In the genomic region with DNA sequence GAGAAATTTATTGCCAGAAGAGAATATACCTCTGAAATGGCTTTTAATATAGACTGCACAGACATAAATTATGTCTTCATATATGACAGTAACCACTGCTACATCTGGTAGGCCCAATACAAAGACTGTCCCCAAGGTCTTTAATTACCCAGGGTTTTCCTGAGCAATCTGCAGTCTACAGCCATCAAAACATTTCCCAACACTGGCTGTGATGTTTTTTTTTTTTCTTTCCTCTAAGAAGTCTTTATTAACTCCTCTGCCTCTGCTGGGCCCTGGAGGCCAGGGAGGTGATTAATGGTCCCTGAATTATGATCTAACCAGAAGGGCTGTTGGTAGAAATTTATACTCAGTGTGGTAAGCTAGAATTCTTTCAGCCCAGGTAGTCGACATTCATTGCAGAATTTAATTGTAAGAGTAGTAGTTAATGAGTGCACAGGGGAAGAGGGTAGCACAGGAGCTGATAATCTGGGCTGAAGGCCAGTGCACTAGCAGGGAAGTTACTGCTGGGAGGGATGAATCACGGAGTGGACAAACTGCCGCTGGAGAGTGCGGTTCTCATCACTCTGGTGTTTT, we compare ENCODE assay signal across 27 mouse cellular contexts.
DNase-seq lines count a peak whose midpoint lies in the region; ATAC-seq lines count a peak whose summit lies in the region.
"Had no signal": no experiment of that assay in that cellular context is flagged by ENCODE, and none has a peak within 500 bp of the region (broad histone marks: within the 10 kb centered on the region; RNA-seq: fewer than 3 reads in every experiment).

No protein-coding gene starts in this region.

- ATAC-seq in kidney, embryonic 16.5 days (ENCODE audit: low FRiP score, low TSS enrichment): peak; percentile 31; the same call in 1 of the 2 replicates
- ATAC-seq in neural tube, embryonic 15.5 days (ENCODE audit: low FRiP score): peak; percentile 28; the same call in 1 of the 2 replicates
- ATAC-seq: forebrain, embryonic 16.5 days; lung, postnatal 0 days; midbrain, embryonic 16.5 days had no signal

- H3K4me2 ChIP-seq in kidney, embryonic 16.5 days (replicated peaks; ENCODE audit: low read depth, low read length): no peak overlapping the region
- no peak overlapping the region for H3K4me2 ChIP-seq in neural tube, embryonic 15.5 days
- H3K4me2 ChIP-seq: embryonic facial prominence, embryonic 13.5 days; heart, embryonic 13.5 days; hindbrain, embryonic 15.5 days; limb, embryonic 15.5 days; liver, embryonic 13.5 days; midbrain, embryonic 11.5 days had no signal

- WGBS in kidney, embryonic 16.5 days: 25% methylated on average over 4 of the region's 4 CpGs
- 30% methylated on average over 4 of the region's 4 CpGs for WGBS in neural tube, embryonic 15.5 days

- H3K36me3 ChIP-seq in kidney, embryonic 16.5 days (ENCODE audit: insufficient read depth, low read length): no peaks in the 10 kb centered on the region
- H3K36me3 ChIP-seq in neural tube, embryonic 15.5 days: no peaks in the 10 kb centered on the region
- H3K36me3 ChIP-seq: embryonic facial prominence, embryonic 13.5 days; G1E; heart, embryonic 13.5 days; hindbrain, embryonic 15.5 days; limb, embryonic 10.5 days; limb, embryonic 15.5 days; liver, embryonic 13.5 days had no signal

- DNase-seq in cerebellum, postnatal 25 days: peak; percentile 26 to 47
- no peak for DNase-seq in cerebellum, adult 11 months
- no peak for DNase-seq in kidney, adult 18-20 months
- DNase-seq in hindlimb bud, embryonic 11.5 days (ENCODE audit: extremely low spot score, low read depth, low spot score): peak; percentile 10
- no peak for DNase-seq in ovary, postnatal 10 days (ENCODE audit: low spot score)
- DNase-seq: adrenal gland, postnatal 25 days; gastrocnemius, postnatal 10 days; heart, postnatal 10 days; kidney, postnatal 10 days; layer of hippocampus, adult 9-11 months; liver, embryonic 13.5 days; lung, adult 18-20 months; thymus, adult 2 months; thymus, postnatal 36 days had no signal

- H3K27me3 ChIP-seq in kidney, embryonic 16.5 days (ENCODE audit: insufficient read depth, low read length): no peaks in the 10 kb centered on the region
- H3K27me3 ChIP-seq in neural tube, embryonic 15.5 days (replicated peaks): no peaks in the 10 kb centered on the region
- H3K27me3 ChIP-seq: embryonic facial prominence, embryonic 13.5 days; heart, embryonic 13.5 days; hindbrain, embryonic 15.5 days; limb, embryonic 15.5 days; liver, embryonic 13.5 days had no signal

- no peak overlapping the region for H3K9ac ChIP-seq in kidney, embryonic 16.5 days (replicated peaks; ENCODE audit: low read length)
- no peak overlapping the region for H3K9ac ChIP-seq in neural tube, embryonic 15.5 days (replicated peaks)
- H3K9ac ChIP-seq: embryonic facial prominence, embryonic 13.5 days; heart, embryonic 13.5 days; hindbrain, embryonic 15.5 days; limb, embryonic 15.5 days; liver, embryonic 13.5 days had no signal

- no peaks in the 10 kb centered on the region for H3K9me3 ChIP-seq in kidney, embryonic 16.5 days (ENCODE audit: low read length)
- H3K9me3 ChIP-seq in neural tube, embryonic 15.5 days (replicated peaks): no peaks in the 10 kb centered on the region
- H3K9me3 ChIP-seq: embryonic facial prominence, embryonic 13.5 days; G1E; heart, embryonic 13.5 days; hindbrain, embryonic 15.5 days; limb, embryonic 10.5 days; limb, embryonic 15.5 days; liver, embryonic 13.5 days had no signal

- no peak overlapping the region for H3K27ac ChIP-seq in kidney, embryonic 16.5 days (ENCODE audit: low read length)
- H3K27ac ChIP-seq in neural tube, embryonic 15.5 days (replicated peaks): no peak overlapping the region
- H3K27ac ChIP-seq: embryonic facial prominence, embryonic 13.5 days; heart, embryonic 13.5 days; hindbrain, embryonic 15.5 days; limb, embryonic 10.5 days; limb, embryonic 15.5 days; liver, embryonic 13.5 days had no signal

- H3K4me1 ChIP-seq in kidney, embryonic 16.5 days (ENCODE audit: insufficient read depth, low read length): peaks cover 6% of the 10 kb centered on the region; the same call in 1 of the 2 replicates
- peaks cover 5% of the 10 kb centered on the region; the same call in 1 of the 2 replicates for H3K4me1 ChIP-seq in neural tube, embryonic 15.5 days
- H3K4me1 ChIP-seq: embryonic facial prominence, embryonic 13.5 days; heart, embryonic 13.5 days; hindbrain, embryonic 15.5 days; limb, embryonic 15.5 days; liver, embryonic 13.5 days had no signal

- no peak overlapping the region for H3K4me3 ChIP-seq in kidney, embryonic 16.5 days (ENCODE audit: low read length)
- H3K4me3 ChIP-seq in neural tube, embryonic 15.5 days (replicated peaks): no peak overlapping the region
- H3K4me3 ChIP-seq: embryonic facial prominence, embryonic 13.5 days; erythroblast, embryonic 14.5 days; heart, embryonic 13.5 days; hindbrain, embryonic 15.5 days; limb, embryonic 10.5 days; limb, embryonic 15.5 days; liver, embryonic 13.5 days had no signal

Comparison
In these comparisons a context has a peak if more than half of its experiments do, and no peak if none do; other contexts are left out.
1. DNase-seq: peak in cerebellum, postnatal 25 days (2 of 2) and hindlimb bud, embryonic 11.5 days (single experiment); none in cerebellum, adult 11 months (single experiment), kidney, adult 18-20 months (single experiment) and ovary, postnatal 10 days (single experiment).